Mouse (Mus musculus) hindbrain, postnatal 0 days (tissue): ENCODE data around the gene Icam5. TPM values are rescaled to one million over a fixed set of nuclear protein-coding genes. Genes with fewer than 3 reads are reported as not detected.
"Not testable (repeated sequence)": the region's sequence is repeated elsewhere in the genome, so short reads cannot be mapped to it uniquely, and the experiment has no call there.

Source experiments
- ATAC-seq: fragments of 200-750 bp; cut with Nextera tagmentation; 2 replicates; pipeline ENCODE4 v1.8.0; 2017; ENCODE audit warnings: mild to moderate bottlenecking, moderate TSS enrichment, moderate library complexity
- DNase-seq: peaks from one replicate; pipeline ENCODE4 v3.0.0-alpha.2; 2015; ENCODE audit warnings: low spot score
- H3K27ac ChIP-seq: fragments of 300-500 bp; sonication (generic); 2 replicates; pipeline ENCODE4 v1.5.1; 2014; ENCODE audit warnings: mild to moderate bottlenecking
- H3K27me3 ChIP-seq: fragments of 300-500 bp; sonication (generic); 2 replicates; pipeline ENCODE4 v1.6.1; 2014; ENCODE audit warnings: low read length, mixed read lengths; ENCODE audit not compliant: insufficient read depth
- H3K36me3 ChIP-seq: fragments of 300-500 bp; sonication (generic); 2 replicates; pipeline ENCODE4 v1.6.1; 2014; ENCODE audit warnings: low read length, mixed read lengths; ENCODE audit not compliant: insufficient read depth
- H3K4me1 ChIP-seq: fragments of 300-500 bp; sonication (generic); 2 replicates; pipeline ENCODE4 v1.6.1; 2014; ENCODE audit warnings: antibody characterized with exemption, low read length, mixed read lengths; ENCODE audit not compliant: insufficient read depth
- H3K4me2 ChIP-seq: fragments of 300-500 bp; sonication (generic); 2 replicates; pipeline ENCODE4 v1.6.1; 2014; ENCODE audit warnings: low read depth, mild to moderate bottlenecking, low read length, moderate library complexity, mixed read lengths
- H3K4me3 ChIP-seq: fragments of 300-500 bp; sonication (generic); 2 replicates; pipeline ENCODE4 v1.5.1; 2014; ENCODE audit warnings: low read length
- H3K9ac ChIP-seq: fragments of 300-500 bp; sonication (generic); replicated peaks from 2 replicates; pipeline ENCODE4 v1.6.1; 2014; ENCODE audit warnings: mild to moderate bottlenecking, low read length, moderate library complexity, mixed read lengths
- H3K9me3 ChIP-seq: fragments of 300-500 bp; sonication (generic); 2 replicates; pipeline ENCODE4 v1.6.1; 2016; ENCODE audit warnings: low read length, mixed read lengths
- CTCF ChIP-seq: IDR thresholded peaks from 2 replicates; pipeline ENCODE4 v1.5.1; 2016; ENCODE audit warnings: antibody characterized with exemption, control low read depth, low read depth
- WGBS: fragments of 180-500 bp; shearing (Covaris S2); extraction: QIAGEN DNeasy Blood & Tissue Kit; methylation state at CpG from one replicate; pipeline ENCODE4 v1.1.7; 2014; 5-methylcytosine and 5-hydroxymethylcytosine counted together
- polyA plus RNA-seq: library from polyadenylated mRNA; unstranded; fragments of >200 nt; fragmentation: Nextera tagmentation; extraction: Ambion mirVana; gene quantifications from 2 replicates; pipeline ENCODE4 v1.2.1, GENCODE M21; 2015
- total RNA-seq: library from RNA; depleted of rRNA; stranded (reverse); fragments of >200 nt; gene quantifications from 2 replicates; pipeline ENCODE4 v1.2.3, GENCODE M21; 2014

Gene Icam5
- total and polyA plus RNA-seq, 2 experiments from 2014 or later = 3.7 to 9.1 TPM

DNA sequence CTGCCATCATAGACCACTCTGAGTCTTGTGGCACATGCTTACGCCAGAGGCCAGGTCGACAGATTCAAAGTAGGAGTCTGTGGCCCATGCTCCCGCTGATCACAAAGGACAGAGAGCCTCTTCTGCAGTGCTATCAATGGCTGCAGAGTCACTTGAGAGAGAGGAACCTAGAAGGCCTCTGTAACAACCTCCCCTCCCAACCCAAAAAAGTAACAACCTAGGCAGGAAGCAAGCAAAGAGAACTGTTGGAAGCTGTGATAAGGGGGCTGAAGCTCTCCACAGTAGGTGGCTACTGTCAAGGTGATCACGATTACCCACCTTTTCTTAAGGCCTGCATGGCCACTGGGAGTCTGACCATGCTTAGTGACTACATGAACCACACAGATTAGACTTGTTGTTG, 11.7 kb downstream of the Icam5 start:
- Histone ChIP-seq H3K9ac (no peak overlapping the region), H3K27ac (no peak overlapping the region), H3K27me3 (peaks cover 5% of the 10 kb centered on the region), H3K9me3 (no peaks in the 10 kb centered on the region), H3K4me3 (no peak overlapping the region), H3K4me2 (no peak overlapping the region), H3K36me3 (no peaks in the 10 kb centered on the region), H3K4me1 (no peaks in the 10 kb centered on the region)
- no peak for ATAC-seq
- WGBS = 82% methylated on average over 4 of the region's 4 CpGs
- no peak for DNase-seq
- TF ChIP-seq CTCF = no peak

GRCm38 (mm10) chr9:21044785-21045184, 12.9 kb downstream of the Icam5 start:
- WGBS = 63% methylated on average over 1 of the region's 1 CpGs
- H3K9ac ChIP-seq, DNase-seq, H3K4me1 ChIP-seq, H3K9me3 ChIP-seq, H3K36me3 ChIP-seq, ATAC-seq, H3K27ac ChIP-seq, H3K4me2 ChIP-seq, H3K27me3 ChIP-seq, H3K4me3 ChIP-seq: not testable (repeated sequence)

DNA sequence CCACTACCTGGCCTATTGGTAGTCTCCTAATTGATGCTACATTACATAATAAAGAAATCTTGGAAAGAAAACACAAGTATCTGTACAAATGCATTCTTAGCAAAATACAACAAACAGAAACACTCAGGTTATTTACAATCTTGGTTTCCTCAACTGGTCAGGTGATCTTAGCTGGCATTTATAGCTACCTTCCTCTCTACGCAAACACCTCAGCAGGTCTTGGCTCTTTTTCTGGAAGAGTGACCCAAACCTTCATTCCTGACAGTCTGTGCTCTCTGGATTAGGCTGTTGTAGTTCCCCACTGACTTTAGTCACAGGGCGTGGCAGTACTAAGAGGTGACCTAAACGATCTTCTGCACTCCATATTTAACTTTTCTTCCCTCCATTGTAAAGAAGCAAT, 13.4 kb downstream of the Icam5 start:
- Histone ChIP-seq H3K9ac (no peak overlapping the region), H3K36me3 (no peaks in the 10 kb centered on the region), H3K27ac (no peak overlapping the region), H3K4me2 (no peak overlapping the region), H3K4me1 (no peaks in the 10 kb centered on the region), H3K27me3 (no peaks in the 10 kb centered on the region), H3K4me3 (no peak overlapping the region), H3K9me3 (no peaks in the 10 kb centered on the region)
- 83% methylated on average over 3 of the region's 3 CpGs for WGBS
- ATAC-seq = no peak
- no peak for DNase-seq
- TF ChIP-seq CTCF = no peak

GRCm38 (mm10) chr9:21051578-21051977, 19.7 kb downstream of the Icam5 start:
- Histone ChIP-seq H3K27ac (no peak overlapping the region), H3K27me3 (no peaks in the 10 kb centered on the region), H3K36me3 (no peaks in the 10 kb centered on the region), H3K4me3 (no peak overlapping the region), H3K9ac (no peak overlapping the region), H3K4me2 (no peak overlapping the region), H3K4me1 (no peaks in the 10 kb centered on the region), H3K9me3 (no peaks in the 10 kb centered on the region)
- WGBS = 67% methylated on average over 10 of the region's 10 CpGs
- no peak for TF ChIP-seq CTCF
- DNase-seq (no peak), ATAC-seq (no peak)

- H3K27ac ChIP-seq = no peak overlapping the region
- no peak overlapping the region for H3K4me2 ChIP-seq
- peaks cover 13% of the 10 kb centered on the region for H3K36me3 ChIP-seq
- H3K4me1 ChIP-seq = no peaks in the 10 kb centered on the region
- H3K9me3 ChIP-seq = no peaks in the 10 kb centered on the region
- no peak overlapping the region for H3K9ac ChIP-seq
- WGBS = 91% methylated on average over 2 of the region's 2 CpGs
- ATAC-seq (no peak; the same call in 1 of the 2 replicates), DNase-seq (no peak)
- no peak for TF ChIP-seq CTCF
- H3K27me3 ChIP-seq = no peaks in the 10 kb centered on the region
- H3K4me3 ChIP-seq = no peak overlapping the region
These were observed 31.1 kb downstream of the Icam5 start for GRCm38 (mm10) chr9:21062928-21063327.

DNA sequence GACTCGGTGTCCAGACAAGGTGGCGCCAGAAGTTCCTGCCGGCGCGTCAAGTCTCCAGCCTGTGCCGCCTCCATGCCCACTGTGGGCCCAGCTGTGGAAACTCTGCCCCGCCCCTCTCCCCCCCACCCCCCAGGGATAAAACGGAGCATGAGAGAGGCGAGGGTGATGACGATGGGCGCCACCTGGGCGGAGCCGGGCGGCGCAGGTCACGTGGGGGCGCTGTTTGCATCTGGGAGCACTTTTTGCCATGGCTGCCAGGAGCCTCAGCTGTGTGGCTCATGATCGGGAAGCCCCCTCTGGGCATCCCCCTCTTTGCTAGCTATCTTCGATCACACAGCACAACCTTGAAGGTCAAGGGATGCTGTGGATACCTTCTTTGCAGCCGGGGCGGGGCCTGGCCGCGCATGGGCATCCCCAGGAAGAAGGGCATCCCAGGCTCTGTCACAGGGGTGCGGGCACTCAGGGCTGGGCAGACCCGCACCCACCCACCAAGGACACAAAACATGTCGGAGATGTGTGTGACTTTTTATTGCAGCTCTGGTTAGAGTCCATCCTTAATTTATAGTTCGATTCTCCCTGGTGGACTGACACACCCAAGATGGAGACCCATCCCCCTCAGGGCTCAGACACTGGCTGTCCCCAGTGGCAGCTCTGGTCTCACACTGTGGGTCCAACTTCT, 35.3 kb downstream of the Icam5 start, which contains the start of gene Zglp1:
Zglp1 (minus strand) TSS at position 88 of the 679 bp plus-strand sequence.
- Histone ChIP-seq H3K4me1 (0 out of 2 replicates have a peak, but pooled peaks cover 4% of the 10 kb centered on the region), H3K36me3 (peaks cover 13% of the 10 kb centered on the region), H3K27me3 (no peaks in the 10 kb centered on the region), H3K9ac (no peak within 1 kb of the TSS), H3K4me3 (no peak within 1 kb of the TSS), H3K9me3 (no peaks in the 10 kb centered on the region), H3K4me2 (no peak within 1 kb of the TSS), H3K27ac (no peak within 1 kb of the TSS)
- TF ChIP-seq CTCF = no peak
- ATAC-seq (peak; percentile 28; the same call in 1 of the 2 replicates), DNase-seq (no peak)
- WGBS = 92% methylated on average over 26 of the region's 27 CpGs

GRCm38 (mm10) chr9:21072641-21073040, 40.8 kb downstream of the Icam5 start:
- ATAC-seq (0 out of 2 replicates have a peak, but pooled peaks have one; percentile 1), DNase-seq (no peak)
- no peaks in the 10 kb centered on the region for H3K27me3 ChIP-seq
- peak overlapping the region; percentile 88 for H3K9ac ChIP-seq
- peak overlapping the region; percentile 84 for H3K4me3 ChIP-seq
- peaks cover 15% of the 10 kb centered on the region; the same call in 1 of the 2 replicates for H3K4me1 ChIP-seq
- H3K4me2 ChIP-seq = peak overlapping the region; percentile 99
- H3K27ac ChIP-seq = peak overlapping the region; percentile 77; the same call in 1 of the 2 replicates
- WGBS = 22% methylated on average over 4 of the region's 4 CpGs
- TF ChIP-seq CTCF = no peak
- no peaks in the 10 kb centered on the region for H3K9me3 ChIP-seq
- peaks cover 10% of the 10 kb centered on the region; the same call in 1 of the 2 replicates for H3K36me3 ChIP-seq
